Mouse (Mus musculus) A20 (cell line): ENCODE measurements at regions not wholly inside any gene's neighbourhood (a gene's known extent, or its start where the extent isn't known, plus 50 kb on each side); places are given as distances from the start of the nearest gene placed in this dataset.
A peak's percentile ranks its signal among the peaks of the same experiment; 100 is the strongest.

Source experiments
- DNase-seq: peaks from one replicate; pipeline ENCODE4 v3.0.0-alpha.2; 2011; ENCODE audit warnings: low read depth, low spot score

GRCm38 (mm10) chr2:11416122-11416521 is 137.8 kb downstream of the Pfkfb3 start:
- no peak for DNase-seq

- DNase-seq: no peak
These were observed 141.4 kb downstream of the Pfkfb3 start for GRCm38 (mm10) chr2:11412521-11412920.

GRCm38 (mm10) chr2:11408497-11408896 is 145.4 kb downstream of the Pfkfb3 start:
- peak; percentile 68 for DNase-seq

GRCm38 (mm10) chr2:11406103-11406615 is 147.7 kb downstream of the Pfkfb3 start:
- DNase-seq: no peak

GRCm38 (mm10) chr2:11402218-11402848 is 151.5 kb downstream of the Pfkfb3 start:
- no peak for DNase-seq

GRCm38 (mm10) chr2:11399411-11399810 is 154.5 kb downstream of the Pfkfb3 start:
- DNase-seq: no peak

GRCm38 (mm10) chr2:11398949-11399348 is 154.9 kb downstream of the Pfkfb3 start:
- DNase-seq: no peak

GRCm38 (mm10) chr2:11398391-11398790 is 155.5 kb downstream of the Pfkfb3 start:
- no peak for DNase-seq

GRCm38 (mm10) chr2:11396835-11397234 is 157.0 kb downstream of the Pfkfb3 start:
- peak; percentile 44 for DNase-seq

GRCm38 (mm10) chr2:11394675-11395349 is 159.1 kb downstream of the Pfkfb3 start:
- DNase-seq: peak; percentile 69

GRCm38 (mm10) chr2:11391725-11392124 is 162.2 kb downstream of the Pfkfb3 start:
- DNase-seq: no peak

GRCm38 (mm10) chr2:11390667-11391334 is 163.1 kb downstream of the Pfkfb3 start:
- peak; percentile 38 for DNase-seq

- no peak for DNase-seq
These were observed 166.3 kb downstream of the Pfkfb3 start for GRCm38 (mm10) chr2:11387623-11388022.

- no peak for DNase-seq
These were observed 170.1 kb downstream of the Pfkfb3 start for GRCm38 (mm10) chr2:11383815-11384214.

- no peak for DNase-seq
These were observed 176.7 kb downstream of the Pfkfb3 start for GRCm38 (mm10) chr2:11377213-11377612.

- no peak for DNase-seq
These were observed 178.0 kb downstream of the Pfkfb3 start for GRCm38 (mm10) chr2:11375726-11376454.

GRCm38 (mm10) chr2:11375092-11375491 is 178.8 kb downstream of the Pfkfb3 start:
- peak; percentile 91 for DNase-seq

- no peak for DNase-seq
These were observed 183.6 kb downstream of the Pfkfb3 start for GRCm38 (mm10) chr2:11370273-11370672.

- DNase-seq: no peak
These were observed 186.6 kb downstream of the Pfkfb3 start for GRCm38 (mm10) chr2:11367319-11367718.

GRCm38 (mm10) chr2:11365815-11366214 is 188.1 kb downstream of the Pfkfb3 start:
- DNase-seq: no peak

- DNase-seq: no peak
These were observed 188.5 kb downstream of the Pfkfb3 start for GRCm38 (mm10) chr2:11365371-11365770.

- no peak for DNase-seq
These were observed 189.8 kb downstream of the Pfkfb3 start for GRCm38 (mm10) chr2:11364111-11364510.
